8 mouse cellular contexts compared by ENCODE assay signal in the genomic region with DNA sequence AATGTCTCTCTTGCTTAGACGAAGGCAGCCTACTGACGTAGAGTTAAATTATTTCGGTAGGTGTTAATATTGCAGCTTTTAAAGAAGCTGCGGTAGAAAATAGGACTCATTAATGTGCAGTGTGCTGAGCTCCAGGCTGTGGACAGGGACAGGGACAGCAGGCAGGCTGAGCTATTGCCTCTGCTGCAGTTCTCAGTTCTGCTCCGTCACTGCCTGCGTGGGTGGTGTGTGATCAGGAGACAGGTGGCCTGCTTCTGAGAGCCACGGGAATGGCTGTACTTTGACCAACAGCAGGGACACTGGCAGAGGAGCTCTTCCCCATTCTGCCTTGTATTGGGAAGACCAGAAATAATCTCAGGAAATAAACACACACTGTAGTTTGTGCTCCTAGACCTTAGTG. TPM values are rescaled to one million over a fixed set of nuclear protein-coding genes. Genes with fewer than 3 reads are reported as not detected.
DNase-seq lines count a peak whose midpoint lies in the region; ATAC-seq and TF ChIP-seq lines count a peak whose summit lies in the region.
"Had no signal": no experiment of that assay in that cellular context is flagged by ENCODE, and none has a peak within 500 bp of the region (broad histone marks: within the 10 kb centered on the region; RNA-seq: fewer than 3 reads in every experiment).

No protein-coding gene starts in this region.

- no peak; the same call in 1 of the 2 replicates for TF ChIP-seq CTCF in left cerebral cortex, adult 2 months (IDR thresholded peaks at IDR 0.05)

- intact Hi-C loops in left cerebral cortex, postnatal 4 days (cut with DNase I) = no loop called here
- intact Hi-C loops in left cerebral cortex, adult 2 months (cut with DNase I) = loop anchor here (5.0 to 10.0 kb wide), 4 partner anchors 110 to 337 kb away; a partner anchor contains a TSS

- no peaks in the 10 kb centered on the region for H3K9me3 ChIP-seq in hindbrain, embryonic 14.5 days (ENCODE audit: control insufficient read depth, low read length)
- no peaks in the 10 kb centered on the region for H3K9me3 ChIP-seq in midbrain, embryonic 10.5 days (replicated peaks)

- H3K9ac ChIP-seq in hindbrain, embryonic 14.5 days = no peak overlapping the region

- ATAC-seq in hindbrain, embryonic 14.5 days (ENCODE audit: low FRiP score) = no peak

- H3K4me3 ChIP-seq in left cerebral cortex, adult 2 months = no peak overlapping the region
- no peak overlapping the region for H3K4me3 ChIP-seq in hindbrain, embryonic 14.5 days (replicated peaks; ENCODE audit: low read length)
- H3K4me3 ChIP-seq in midbrain, embryonic 10.5 days = no peak overlapping the region

- WGBS in hindbrain, embryonic 14.5 days = 80% methylated on average over 7 of the region's 7 CpGs
- 90% methylated on average over 7 of the region's 7 CpGs for WGBS in midbrain, embryonic 10.5 days

- H3K36me3 ChIP-seq in hindbrain, embryonic 14.5 days (replicated peaks; ENCODE audit: control insufficient read depth, insufficient read depth) = no peaks in the 10 kb centered on the region
- H3K36me3 ChIP-seq in midbrain, embryonic 10.5 days = no peaks in the 10 kb centered on the region

- no peaks in the 10 kb centered on the region for H3K4me1 ChIP-seq in hindbrain, embryonic 14.5 days (replicated peaks; ENCODE audit: control insufficient read depth, insufficient read depth, low read length)
- H3K4me1 ChIP-seq in midbrain, embryonic 10.5 days = no peaks in the 10 kb centered on the region

- no peaks in the 10 kb centered on the region for H3K27me3 ChIP-seq in hindbrain, embryonic 14.5 days (ENCODE audit: control insufficient read depth, insufficient read depth, low read length)
- no peaks in the 10 kb centered on the region for H3K27me3 ChIP-seq in midbrain, embryonic 10.5 days (ENCODE audit: low read depth, poor library complexity, severe bottlenecking)

- H3K27ac ChIP-seq in left cerebral cortex, adult 2 months = peak overlapping the region; percentile 84
- H3K27ac ChIP-seq in hindbrain, embryonic 14.5 days = no peak overlapping the region
- no peak overlapping the region for H3K27ac ChIP-seq in midbrain, embryonic 10.5 days (replicated peaks)

- no peak overlapping the region for H3K4me2 ChIP-seq in hindbrain, embryonic 14.5 days (replicated peaks)

- DNase-seq in left cerebral cortex, adult 11 months (ENCODE audit: low spot score) = peak; percentile 83
- DNase-seq in left cerebral cortex, postnatal 4 days = no peak
- peak; percentile 43 to 60 for DNase-seq in frontal cortex, postnatal 25 days (ENCODE audit: low spot score in 2 of 2)
- peak; percentile 71 to 79 for DNase-seq in left cerebral cortex, adult 2 months (ENCODE audit: extremely low spot score in 1 of 2, low spot score in 2 of 2)
- peak; percentile 75 for DNase-seq in skeletal muscle tissue, adult 2 months (ENCODE audit: low read depth, low spot score)
- no peak for DNase-seq in hindbrain, embryonic 14.5 days (ENCODE audit: low spot score)
- DNase-seq in midbrain, embryonic 10.5 days (ENCODE audit: low spot score) = no peak

RNA-seq across cellular contexts. Expression of a gene that starts 8.7 kb away (rescaled TPM):
- not detected for total RNA-seq in left cerebral cortex, postnatal 4 days (2021)
- total RNA-seq in left cerebral cortex, adult 2 months (2021) = under 1 TPM in 1 of 2 experiments, not detected in 1; 0.38 TPM
- polyA plus RNA-seq in hindbrain, embryonic 14.5 days (2014; fragmentation: Nextera tagmentation; extraction: Ambion mirVana) = 0.55 and 0.70 TPM in 2 replicates
- not detected in 2 replicates for polyA plus RNA-seq in midbrain, embryonic 10.5 days (2016; fragmentation: Nextera tagmentation; extraction: Ambion mirVana)
- polyA plus RNA-seq: neural tube, embryonic 14.5 days had no signal

Comparison
In these comparisons a context has a peak if more than half of its experiments do, and no peak if none do; other contexts are left out.
1. DNase-seq: peak in left cerebral cortex, adult 11 months (single experiment), frontal cortex, postnatal 25 days (2 of 2), left cerebral cortex, adult 2 months (2 of 2) and skeletal muscle tissue, adult 2 months (single experiment); none in left cerebral cortex, postnatal 4 days (single experiment), hindbrain, embryonic 14.5 days (single experiment) and midbrain, embryonic 10.5 days (single experiment).